Mouse (Mus musculus): ENCODE results near the gene Traf3. TPM values are rescaled to one million over a fixed set of nuclear protein-coding genes. Genes with fewer than 3 reads are reported as not detected.

Traf3 gene
- polyA plus RNA-seq, 2 experiments, result 2.7 to 2.8 TPM

DNA sequence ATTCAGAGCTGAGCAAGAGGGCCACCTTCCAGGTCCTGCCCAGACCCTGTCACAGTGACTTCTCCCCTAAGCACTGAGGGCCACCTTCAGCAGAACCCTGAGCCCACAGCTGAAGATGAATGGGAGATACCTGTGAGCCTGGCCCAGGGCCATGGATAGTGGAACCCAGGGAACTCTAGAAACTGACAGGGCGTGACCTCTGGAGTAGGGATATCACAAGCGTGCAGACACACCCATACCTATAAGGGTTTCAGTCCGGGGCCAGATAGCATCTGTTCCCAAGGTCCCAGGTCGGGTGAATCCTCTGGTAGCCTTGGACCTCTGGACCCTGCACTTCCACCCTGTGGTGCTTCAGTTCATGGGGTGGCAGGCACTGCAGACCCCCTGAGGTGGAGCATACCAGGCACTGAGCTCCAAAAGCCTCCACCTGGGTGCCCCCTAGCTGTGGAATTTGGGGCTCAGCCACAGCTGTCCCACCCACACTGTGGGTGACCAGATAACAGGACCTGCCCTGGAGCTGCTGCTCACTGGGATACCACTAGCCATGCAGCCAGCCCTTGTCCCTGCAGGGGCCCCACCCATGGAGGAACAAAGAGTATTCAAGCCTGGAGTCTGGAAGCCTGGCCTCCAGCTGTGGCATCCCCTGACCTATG, 101.6 kb downstream of the Traf3 start:
- no peaks in the 10 kb centered on the region for H3K36me3 ChIP-seq (replicated peaks; ENCODE audit: control insufficient read depth, insufficient read depth, low read depth)
- H3K4me2 ChIP-seq (ENCODE audit: low read depth), result peak overlapping the region; percentile 44
- 16% methylated on average over 4 of the region's 4 CpGs for WGBS (ENCODE audit: insufficient replicate concordance)
- peak; percentile 43 to 60 (median 47) for DNase-seq (ENCODE audit: low read depth in 3 of 3, low spot score in 3 of 3)
- no peaks in the 10 kb centered on the region for H3K9me3 ChIP-seq (ENCODE audit: control insufficient read depth, low read length)
- peaks cover 20 to 30% of the 10 kb centered on the region in 2 experiments for H3K4me1 ChIP-seq (replicated peaks; ENCODE audit: control insufficient read depth in 2 of 2, insufficient read depth in 2 of 2, low read length in 1 of 2)
- peak overlapping the region; percentile 11; the same call in 1 of the 2 replicates for H3K9ac ChIP-seq (replicated peaks)
- peak; percentile 62 for TF ChIP-seq CTCF (IDR thresholded peaks at IDR 0.05; ENCODE audit: low read depth)
- peak; percentile 39; the same call in 1 of the 2 replicates for TF ChIP-seq EP300 (IDR thresholded peaks at IDR 0.05; ENCODE audit: low read depth)
- H3K4me3 ChIP-seq (ENCODE audit: insufficient read depth in 1 of 2, low read depth in 2 of 2, low read length in 2 of 2), result no peak overlapping the region
- ATAC-seq (ENCODE audit: insufficient read depth), result peak; percentile 84
- H3K27ac ChIP-seq, result peak overlapping the region; percentile 39; the same call in 1 of the 2 replicates
- H3K27me3 ChIP-seq (ENCODE audit: control insufficient read depth, insufficient read depth, low read length), result peaks cover 30% of the 10 kb centered on the region

DNA sequence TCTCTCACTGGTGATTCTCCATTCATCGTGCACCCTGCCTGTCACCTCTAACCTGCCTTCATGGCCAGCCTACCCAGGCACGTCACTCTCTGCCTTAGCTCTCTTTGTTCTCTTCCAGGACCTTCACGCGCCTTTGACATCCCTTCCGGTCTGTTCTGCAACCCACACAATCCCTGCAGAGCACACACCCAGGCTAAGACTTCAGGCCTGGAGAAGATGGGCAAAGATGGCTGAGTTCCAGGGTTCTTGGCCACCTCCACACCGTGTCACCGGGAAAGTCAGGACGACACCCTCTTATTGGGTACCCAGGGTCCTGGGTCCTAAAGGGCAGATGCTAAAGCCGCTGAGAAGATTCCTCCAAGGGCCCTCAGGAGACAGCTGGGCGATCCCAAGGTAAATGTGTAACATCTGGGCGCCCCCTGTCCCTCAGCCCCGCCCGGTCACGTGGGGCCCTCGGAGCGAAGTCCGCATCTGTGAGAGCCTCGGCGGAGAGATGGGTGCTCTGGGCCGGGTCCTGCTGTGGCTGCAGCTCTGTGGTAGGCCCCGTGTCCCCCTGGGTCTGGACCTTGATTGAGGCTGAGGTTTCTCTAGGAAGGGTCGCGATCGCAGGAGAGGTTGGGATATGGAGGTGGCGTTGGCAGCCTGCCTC, 104.6 kb downstream of the Traf3 start, which contains the start of gene Amn:
Gene Amn (plus strand): TSS at position 467 of the 649 bp plus-strand sequence.
- no peak for ATAC-seq (ENCODE audit: insufficient read depth)
- Histone ChIP-seq H3K4me3 (ENCODE audit: insufficient read depth in 1 of 2, low read depth in 2 of 2, low read length in 2 of 2) (no peak within 1 kb of the TSS), H3K27me3 (ENCODE audit: control insufficient read depth, insufficient read depth, low read length) (peaks cover 57% of the 10 kb centered on the region), H3K9me3 (ENCODE audit: control insufficient read depth, low read length) (no peaks in the 10 kb centered on the region), H3K4me1 (replicated peaks; ENCODE audit: control insufficient read depth in 2 of 2, insufficient read depth in 2 of 2, low read length in 1 of 2) (peaks cover 20 to 30% of the 10 kb centered on the region in 2 experiments), H3K27ac (no peak within 1 kb of the TSS), H3K4me2 (ENCODE audit: low read depth) (peak within 1 kb of the TSS; percentile 16; the same call in 1 of the 2 replicates), H3K36me3 (replicated peaks; ENCODE audit: control insufficient read depth, insufficient read depth, low read depth) (no peaks in the 10 kb centered on the region), H3K9ac (replicated peaks) (no peak within 1 kb of the TSS)
- DNase-seq (ENCODE audit: low read depth in 3 of 3, low spot score in 3 of 3), result no peak
- no peak for TF ChIP-seq CTCF (IDR thresholded peaks at IDR 0.05; ENCODE audit: low read depth)
- WGBS (ENCODE audit: insufficient replicate concordance), result 23% methylated on average over 25 of the region's 25 CpGs

DNA sequence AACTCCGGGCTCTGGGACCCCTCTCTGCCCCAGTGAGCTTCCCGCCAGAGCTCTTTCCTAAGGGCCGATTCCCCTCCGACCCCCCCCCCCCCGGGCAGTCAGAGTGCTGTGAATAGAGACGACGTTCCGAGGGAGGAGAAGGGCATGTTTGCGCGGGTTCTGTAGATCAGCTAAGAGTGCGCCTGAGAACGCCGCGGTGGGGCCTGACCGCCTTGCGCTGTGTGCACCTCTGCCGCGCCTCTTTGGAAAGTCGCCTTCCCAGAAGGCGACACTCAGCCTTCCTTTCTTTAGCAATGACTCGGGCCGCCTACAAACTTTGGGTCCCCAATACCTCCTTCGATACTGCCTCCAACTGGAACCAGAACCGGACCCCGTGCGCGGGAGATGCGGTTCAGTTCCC, 105.2 kb downstream of the Traf3 start:
- WGBS (ENCODE audit: insufficient replicate concordance), result 7% methylated on average over 26 of the region's 28 CpGs
- H3K4me3 ChIP-seq (ENCODE audit: insufficient read depth in 1 of 2, low read depth in 2 of 2, low read length in 2 of 2), result no peak overlapping the region

DNA sequence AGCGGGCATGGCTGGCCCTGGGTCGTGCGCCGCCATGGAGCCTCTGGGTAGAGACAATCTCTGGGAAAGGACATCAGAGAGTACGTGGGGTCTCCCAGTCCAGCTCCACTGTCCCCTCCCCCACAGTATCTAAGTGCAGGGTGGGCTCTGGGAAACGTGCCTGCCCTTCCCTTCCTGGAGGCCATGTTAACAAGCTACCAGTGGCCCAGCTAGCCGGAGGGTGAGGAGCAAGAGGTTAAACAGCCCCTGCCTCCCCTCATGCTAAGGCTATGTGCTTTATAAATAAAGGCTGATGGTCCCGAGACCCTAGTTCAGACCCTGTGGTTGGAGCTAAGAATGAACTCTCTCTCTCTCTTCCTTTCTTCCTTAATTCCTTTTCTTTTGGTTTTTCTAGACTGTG, 105.8 kb downstream of the Traf3 start:
- ATAC-seq (ENCODE audit: insufficient read depth) (no peak), DNase-seq (ENCODE audit: low read depth in 3 of 3, low spot score in 3 of 3) (no peak)
- Histone ChIP-seq H3K4me2 (ENCODE audit: low read depth) (no peak overlapping the region), H3K27me3 (ENCODE audit: control insufficient read depth, insufficient read depth, low read length) (peaks cover 70% of the 10 kb centered on the region), H3K9me3 (ENCODE audit: control insufficient read depth, low read length) (no peaks in the 10 kb centered on the region), H3K27ac (no peak overlapping the region), H3K4me3 (ENCODE audit: insufficient read depth in 1 of 2, low read depth in 2 of 2, low read length in 2 of 2) (no peak overlapping the region), H3K36me3 (replicated peaks; ENCODE audit: control insufficient read depth, insufficient read depth, low read depth) (no peaks in the 10 kb centered on the region), H3K9ac (replicated peaks) (no peak overlapping the region), H3K4me1 (replicated peaks; ENCODE audit: control insufficient read depth in 2 of 2, insufficient read depth in 2 of 2, low read length in 1 of 2) (peaks cover 13 to 20% of the 10 kb centered on the region in 2 experiments)
- 12% methylated on average over 8 of the region's 8 CpGs for WGBS (ENCODE audit: insufficient replicate concordance)
- TF ChIP-seq CTCF (IDR thresholded peaks at IDR 0.05; ENCODE audit: low read depth) (no peak), EP300 (IDR thresholded peaks at IDR 0.05; ENCODE audit: low read depth) (no peak)

More for the DNA sequence above, 105.2 kb downstream of the Traf3 start:
- ATAC-seq (ENCODE audit: insufficient read depth) (no peak), DNase-seq (ENCODE audit: low read depth in 3 of 3, low spot score in 3 of 3) (no peak)
- Histone ChIP-seq H3K9ac (replicated peaks) (no peak overlapping the region), H3K9me3 (ENCODE audit: control insufficient read depth, low read length) (no peaks in the 10 kb centered on the region), H3K27ac (no peak overlapping the region), H3K4me2 (ENCODE audit: low read depth) (peak overlapping the region; percentile 16; the same call in 1 of the 2 replicates), H3K36me3 (replicated peaks; ENCODE audit: control insufficient read depth, insufficient read depth, low read depth) (no peaks in the 10 kb centered on the region), H3K4me1 (replicated peaks; ENCODE audit: control insufficient read depth in 2 of 2, insufficient read depth in 2 of 2, low read length in 1 of 2) (peaks cover 18 to 25% of the 10 kb centered on the region in 2 experiments), H3K27me3 (ENCODE audit: control insufficient read depth, insufficient read depth, low read length) (peaks cover 64% of the 10 kb centered on the region)
- TF ChIP-seq EP300 (IDR thresholded peaks at IDR 0.05; ENCODE audit: low read depth) (no peak), CTCF (IDR thresholded peaks at IDR 0.05; ENCODE audit: low read depth) (no peak)

DNA sequence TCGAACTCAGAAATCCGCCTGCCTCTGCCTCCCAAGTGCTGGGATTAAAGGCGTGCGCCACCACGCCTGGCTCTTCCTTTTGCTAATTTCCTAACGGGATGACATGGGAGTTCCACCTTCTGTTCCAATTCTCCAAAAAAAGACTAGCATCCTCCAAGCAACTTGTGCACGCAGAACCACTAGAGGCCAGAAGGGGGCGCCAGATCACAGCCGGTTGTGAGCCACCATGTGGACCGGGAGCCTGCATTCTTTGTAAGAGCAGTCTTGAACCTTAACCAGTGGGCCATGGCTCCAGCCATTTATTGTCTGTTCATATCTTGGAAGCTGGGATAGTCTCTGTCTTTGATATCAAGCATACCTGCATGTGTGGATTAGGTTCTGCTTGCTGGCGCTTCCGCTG, 106.2 kb downstream of the Traf3 start:
- Histone ChIP-seq H3K9ac (replicated peaks) (no peak overlapping the region), H3K27ac (no peak overlapping the region), H3K9me3 (ENCODE audit: control insufficient read depth, low read length) (no peaks in the 10 kb centered on the region), H3K4me3 (ENCODE audit: insufficient read depth in 1 of 2, low read depth in 2 of 2, low read length in 2 of 2) (no peak overlapping the region), H3K27me3 (ENCODE audit: control insufficient read depth, insufficient read depth, low read length) (peaks cover 73% of the 10 kb centered on the region), H3K4me1 (replicated peaks; ENCODE audit: control insufficient read depth in 2 of 2, insufficient read depth in 2 of 2, low read length in 1 of 2) (peaks cover 9 to 16% of the 10 kb centered on the region in 2 experiments), H3K36me3 (replicated peaks; ENCODE audit: control insufficient read depth, insufficient read depth, low read depth) (no peaks in the 10 kb centered on the region), H3K4me2 (ENCODE audit: low read depth) (no peak overlapping the region)
- DNase-seq (ENCODE audit: low read depth in 3 of 3, low spot score in 3 of 3), result peak; percentile 27 to 65 (median 50)
- ATAC-seq (ENCODE audit: insufficient read depth), result no peak
- 14% methylated on average over 12 of the region's 12 CpGs for WGBS (ENCODE audit: insufficient replicate concordance)
- TF ChIP-seq EP300 (IDR thresholded peaks at IDR 0.05; ENCODE audit: low read depth) (no peak), CTCF (IDR thresholded peaks at IDR 0.05; ENCODE audit: low read depth) (peak; percentile 96)

Data from liver, embryonic 14.5 days (tissue).